Mouse (Mus musculus): ENCODE measurements around the gene Fnbp4. TPM values are rescaled to one million over a fixed set of nuclear protein-coding genes. Genes with fewer than 3 reads are reported as not detected.

The Fnbp4 gene
- polyA plus RNA-seq (2012; ENCODE audit: insufficient read depth, insufficient read length, missing spikeins): 8.2 and 14.7 TPM in 2 replicates

DNA sequence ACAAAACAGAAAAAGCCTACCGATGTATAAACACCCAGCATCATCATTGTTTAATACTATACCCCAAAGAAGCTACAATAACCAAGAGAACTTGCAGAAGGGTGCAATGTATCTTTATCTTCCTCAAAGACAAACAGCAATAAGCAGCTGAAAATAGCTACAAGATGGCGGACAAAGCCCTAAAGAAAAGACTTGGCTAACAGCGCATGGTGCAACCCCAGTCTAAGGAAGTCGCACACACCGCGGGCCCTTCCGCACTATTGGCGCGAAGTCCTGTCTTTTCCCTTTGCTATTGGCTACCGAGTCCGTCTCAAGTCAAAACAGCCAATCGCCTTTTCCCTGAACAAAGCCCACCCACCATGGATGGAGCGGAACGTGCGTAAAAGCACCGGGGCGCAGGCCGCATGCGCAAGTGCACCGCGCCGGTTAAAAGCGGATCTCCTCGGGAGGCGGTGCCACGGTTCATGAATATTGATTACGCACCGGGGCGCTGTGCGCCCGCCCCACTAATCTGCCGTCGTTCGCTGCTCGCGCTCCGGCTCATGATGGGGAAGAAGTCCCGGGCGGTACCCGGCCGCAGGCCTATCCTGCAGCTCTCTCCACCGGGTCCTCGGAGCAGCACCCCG, at the start of gene Fnbp4:
Gene Fnbp4, plus strand, starts transcription at position 318 of the 626 bp plus-strand sequence.
- Histone ChIP-seq H3K4me1 (ENCODE audit: control insufficient read depth, insufficient read depth, insufficient read length, low read length) (peaks cover 10% of the 10 kb centered on the region; the same call in 1 of the 2 replicates), H3K27ac (replicated peaks; ENCODE audit: low read depth, low read length) (peak within 1 kb of the TSS; percentile 48), H3K4me3 (ENCODE audit: insufficient read depth, low read depth, low read length) (peak within 1 kb of the TSS; percentile 85)

DNA sequence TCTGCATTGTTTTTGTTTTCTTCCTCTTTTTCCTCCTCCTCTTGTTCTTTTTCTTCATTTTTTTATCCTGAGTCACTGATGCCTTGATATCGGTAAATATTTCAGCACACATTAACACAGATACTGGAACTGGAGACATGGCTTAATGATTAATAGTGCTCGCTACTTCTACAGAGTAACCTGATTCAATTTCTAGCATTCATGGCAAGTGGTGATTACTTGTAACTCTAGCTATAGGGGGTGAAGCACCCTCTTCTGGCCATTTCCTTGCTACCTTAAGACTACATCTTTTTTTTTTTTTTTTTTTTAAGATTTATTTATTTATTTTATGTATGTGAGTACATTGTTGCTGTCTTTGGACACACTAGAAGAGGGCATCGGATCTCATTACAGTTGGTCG, 44.2 kb upstream of the Fnbp4 start:
- H3K27ac ChIP-seq (replicated peaks; ENCODE audit: low read depth, low read length): no peak overlapping the region
- H3K4me1 ChIP-seq (ENCODE audit: control insufficient read depth, insufficient read depth, insufficient read length, low read length): no peaks in the 10 kb centered on the region
- H3K4me3 ChIP-seq (ENCODE audit: insufficient read depth, low read depth, low read length): no peak overlapping the region

DNA sequence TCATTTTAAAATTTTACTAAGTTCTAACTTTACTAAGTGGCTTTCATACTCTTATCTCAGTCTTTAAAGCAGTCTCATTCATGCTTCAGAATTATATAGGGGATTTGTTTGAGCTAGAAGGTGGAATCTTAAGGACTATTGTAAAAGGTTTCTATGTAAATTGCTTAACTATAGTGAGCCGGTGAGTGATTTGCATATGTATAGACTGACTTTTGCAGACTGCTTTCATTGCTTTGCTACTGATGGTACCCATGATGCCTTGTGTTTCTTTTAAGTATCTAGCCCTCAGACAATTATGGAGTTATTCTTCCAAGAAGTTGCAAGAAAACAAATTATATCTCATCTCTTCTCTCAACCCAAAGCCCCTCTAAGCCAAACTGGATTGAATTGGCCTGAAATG, 36.6 kb upstream of the Fnbp4 start:
- Histone ChIP-seq H3K4me1 (ENCODE audit: control insufficient read depth, insufficient read depth, insufficient read length, low read length) (no peaks in the 10 kb centered on the region), H3K4me3 (ENCODE audit: insufficient read depth, low read depth, low read length) (no peak overlapping the region), H3K27ac (replicated peaks; ENCODE audit: low read depth, low read length) (no peak overlapping the region)

DNA sequence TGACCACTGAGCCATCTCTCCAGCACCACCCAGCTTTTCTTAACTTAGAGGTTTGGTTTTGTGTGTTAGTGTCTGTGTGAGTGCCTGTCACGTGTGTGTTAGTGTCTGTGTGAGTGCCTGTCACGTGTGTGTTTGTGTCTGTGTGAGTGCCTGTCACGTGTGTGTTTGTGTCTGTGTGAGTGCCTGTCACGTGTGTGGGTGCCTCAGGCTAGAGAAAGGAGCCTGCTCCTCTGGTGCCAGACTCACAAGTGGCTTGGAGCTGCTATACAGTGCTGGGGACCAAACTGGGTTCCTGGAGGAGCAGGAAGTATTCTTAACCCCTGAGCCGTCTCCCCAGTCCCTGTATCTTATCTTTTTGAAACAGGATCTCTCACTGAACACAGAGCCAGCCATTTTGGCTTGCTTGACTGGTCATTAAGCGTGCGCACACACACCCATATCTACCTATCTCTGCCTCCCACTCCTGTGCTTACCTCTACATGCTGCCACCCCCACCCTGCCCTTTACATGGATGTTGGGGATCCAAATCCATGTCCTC, 29.5 kb upstream of the Fnbp4 start:
- no peaks in the 10 kb centered on the region for H3K4me1 ChIP-seq (ENCODE audit: control insufficient read depth, insufficient read depth, insufficient read length, low read length)
- H3K27ac ChIP-seq (replicated peaks; ENCODE audit: low read depth, low read length): no peak overlapping the region
- H3K4me3 ChIP-seq (ENCODE audit: insufficient read depth, low read depth, low read length): no peak overlapping the region

DNA sequence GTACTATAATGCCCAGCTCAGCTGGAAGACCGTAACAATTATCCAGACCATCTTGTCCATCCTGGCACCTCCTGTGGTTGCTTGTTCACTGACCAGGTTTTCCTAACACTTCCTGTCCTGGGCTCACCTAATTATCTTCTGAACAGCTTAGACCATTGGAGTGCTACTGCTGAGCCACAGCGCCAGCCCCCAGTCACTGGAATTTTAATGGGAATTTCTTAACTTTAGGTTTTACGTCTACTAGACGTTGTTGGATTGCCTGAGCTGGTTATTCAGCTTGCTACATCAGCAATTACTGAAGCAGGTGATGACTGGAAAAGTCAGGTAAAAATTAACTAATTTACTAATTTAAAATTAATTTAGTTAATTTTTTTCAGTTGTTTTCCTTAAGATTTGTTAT, 27.8 kb upstream of the Fnbp4 start:
- H3K4me1 ChIP-seq (ENCODE audit: control insufficient read depth, insufficient read depth, insufficient read length, low read length): no peaks in the 10 kb centered on the region
- no peak overlapping the region for H3K4me3 ChIP-seq (ENCODE audit: insufficient read depth, low read depth, low read length)
- no peak overlapping the region for H3K27ac ChIP-seq (replicated peaks; ENCODE audit: low read depth, low read length)

DNA sequence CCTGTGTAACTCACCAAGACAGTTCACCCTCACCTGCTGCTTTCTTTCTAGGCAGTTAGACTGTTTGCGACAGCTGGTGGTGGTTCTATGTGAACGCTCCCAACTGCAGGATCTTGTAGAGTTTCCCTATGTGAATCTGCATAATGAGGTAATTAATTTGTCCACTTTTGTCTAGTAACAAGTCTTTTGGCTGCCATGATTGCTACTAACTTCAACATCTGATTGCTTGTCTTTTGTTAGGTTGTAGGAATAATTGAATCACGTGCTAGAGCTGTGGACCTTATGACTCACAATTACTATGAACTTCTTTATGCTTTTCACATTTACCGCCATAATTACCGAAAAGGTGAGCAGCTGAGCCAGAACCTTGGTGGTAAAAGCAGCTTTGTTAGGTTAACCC, 27.2 kb upstream of the Fnbp4 start:
- Histone ChIP-seq H3K27ac (replicated peaks; ENCODE audit: low read depth, low read length) (no peak overlapping the region), H3K4me1 (ENCODE audit: control insufficient read depth, insufficient read depth, insufficient read length, low read length) (no peaks in the 10 kb centered on the region), H3K4me3 (ENCODE audit: insufficient read depth, low read depth, low read length) (no peak overlapping the region)

DNA sequence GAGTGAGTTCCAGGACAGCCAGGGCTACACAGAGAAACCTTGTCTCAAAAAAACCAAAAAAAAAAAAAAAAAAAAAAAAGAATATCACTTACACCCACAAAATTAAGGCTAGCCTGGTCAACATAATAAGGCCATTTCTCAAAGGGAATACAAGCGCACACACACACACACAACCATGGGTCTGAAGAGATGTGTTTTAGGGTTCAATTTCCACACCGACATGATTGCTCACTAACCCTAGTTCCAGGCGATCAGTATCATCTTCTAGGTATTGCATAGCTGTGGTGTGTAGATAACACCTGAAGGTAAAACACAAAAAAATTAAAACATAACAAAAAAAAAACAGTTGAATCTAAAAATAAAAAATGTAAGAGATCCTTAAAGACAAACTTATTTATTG, 18.4 kb upstream of the Fnbp4 start:
- Histone ChIP-seq H3K4me1 (ENCODE audit: control insufficient read depth, insufficient read depth, insufficient read length, low read length) (no peaks in the 10 kb centered on the region), H3K27ac (replicated peaks; ENCODE audit: low read depth, low read length) (no peak overlapping the region), H3K4me3 (ENCODE audit: insufficient read depth, low read depth, low read length) (no peak overlapping the region)

DNA sequence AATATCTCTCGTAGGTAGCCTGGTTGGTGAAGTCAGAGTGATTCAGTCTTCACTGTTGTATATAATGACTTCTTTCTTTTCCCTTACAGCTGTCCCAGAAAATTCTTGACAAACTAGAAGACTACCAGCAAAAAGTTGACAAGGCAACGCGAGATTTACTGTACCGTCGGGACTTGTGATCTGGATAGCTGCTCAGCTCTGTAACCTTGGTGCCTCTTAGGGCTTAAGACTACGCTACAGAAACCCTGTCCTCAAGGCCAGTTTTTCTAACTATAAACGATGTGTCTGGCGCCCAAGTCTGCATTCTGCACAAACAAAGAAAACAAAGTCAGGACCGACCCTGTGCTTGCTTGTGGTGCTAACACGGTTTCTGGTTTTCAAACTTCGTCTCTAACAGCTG, 9.8 kb upstream of the Fnbp4 start:
- Histone ChIP-seq H3K4me3 (ENCODE audit: insufficient read depth, low read depth, low read length) (no peak overlapping the region), H3K4me1 (ENCODE audit: control insufficient read depth, insufficient read depth, insufficient read length, low read length) (no peaks in the 10 kb centered on the region), H3K27ac (replicated peaks; ENCODE audit: low read depth, low read length) (no peak overlapping the region)

DNA sequence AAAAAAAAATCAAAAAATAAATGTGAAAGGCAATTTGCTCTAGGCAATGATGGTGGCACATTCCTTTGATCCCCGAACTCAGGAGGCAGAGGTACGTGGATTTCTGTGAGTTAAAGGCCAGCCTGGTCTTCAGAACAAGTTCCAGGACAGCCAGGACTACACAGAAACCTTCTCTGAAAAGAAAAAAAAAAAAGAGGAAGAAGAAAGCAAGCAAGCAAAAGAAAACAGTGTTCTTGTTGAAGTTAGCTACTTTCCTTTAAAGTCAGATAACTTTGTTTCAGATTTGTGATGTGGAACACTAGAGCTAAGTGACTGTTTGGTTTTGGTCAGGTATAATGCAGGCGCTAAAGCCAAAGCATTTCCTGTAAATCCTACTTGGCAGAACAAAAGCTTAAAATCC, 6.4 kb upstream of the Fnbp4 start:
- H3K4me3 ChIP-seq (ENCODE audit: insufficient read depth, low read depth, low read length): no peak overlapping the region
- no peaks in the 10 kb centered on the region for H3K4me1 ChIP-seq (ENCODE audit: control insufficient read depth, insufficient read depth, insufficient read length, low read length)
- no peak overlapping the region for H3K27ac ChIP-seq (replicated peaks; ENCODE audit: low read depth, low read length)

DNA sequence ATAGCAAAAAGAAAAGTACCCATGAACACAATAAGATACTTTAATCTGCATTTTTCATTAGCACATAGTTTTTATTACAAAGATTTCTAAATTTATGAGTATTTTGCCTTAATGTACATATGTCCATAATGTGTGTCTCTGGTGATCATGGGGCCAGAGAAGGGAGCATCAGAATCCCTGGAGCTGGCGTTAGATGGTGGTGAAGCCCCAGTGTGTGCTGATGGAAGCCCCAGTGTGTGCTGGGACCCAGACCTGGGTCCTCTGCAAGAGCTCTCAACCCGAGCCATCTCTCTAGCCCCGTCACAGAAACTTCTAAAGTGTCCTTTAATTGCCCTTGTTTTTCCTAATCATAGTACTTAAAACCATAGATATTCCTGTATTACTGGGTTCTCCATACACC, 5.8 kb upstream of the Fnbp4 start:
- no peaks in the 10 kb centered on the region for H3K4me1 ChIP-seq (ENCODE audit: control insufficient read depth, insufficient read depth, insufficient read length, low read length)
- no peak overlapping the region for H3K27ac ChIP-seq (replicated peaks; ENCODE audit: low read depth, low read length)

DNA sequence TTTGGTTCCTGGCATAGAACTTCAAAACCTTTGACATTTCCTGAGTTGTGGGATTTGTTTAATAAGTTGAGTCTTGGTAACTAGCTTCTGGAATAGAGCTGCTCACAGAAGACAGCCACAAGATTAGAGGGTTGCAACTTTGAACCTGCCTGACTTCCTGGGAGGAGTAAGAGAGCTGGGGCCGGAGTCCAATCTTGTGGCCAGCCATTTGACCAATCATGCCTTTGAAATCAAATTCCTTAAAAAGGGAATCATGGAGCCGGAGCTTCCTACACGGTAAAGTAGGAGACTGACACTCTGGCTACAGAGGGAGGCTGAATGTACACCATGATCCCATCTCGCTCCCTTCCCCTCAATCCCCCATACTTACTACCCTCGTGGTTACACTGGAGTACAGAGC, 5.2 kb upstream of the Fnbp4 start:
- no peaks in the 10 kb centered on the region for H3K4me1 ChIP-seq (ENCODE audit: control insufficient read depth, insufficient read depth, insufficient read length, low read length)
- H3K27ac ChIP-seq (replicated peaks; ENCODE audit: low read depth, low read length): no peak overlapping the region

More for the DNA sequence above, 5.8 kb upstream of the Fnbp4 start:
- H3K4me3 ChIP-seq (ENCODE audit: insufficient read depth, low read depth, low read length): no peak overlapping the region

DNA sequence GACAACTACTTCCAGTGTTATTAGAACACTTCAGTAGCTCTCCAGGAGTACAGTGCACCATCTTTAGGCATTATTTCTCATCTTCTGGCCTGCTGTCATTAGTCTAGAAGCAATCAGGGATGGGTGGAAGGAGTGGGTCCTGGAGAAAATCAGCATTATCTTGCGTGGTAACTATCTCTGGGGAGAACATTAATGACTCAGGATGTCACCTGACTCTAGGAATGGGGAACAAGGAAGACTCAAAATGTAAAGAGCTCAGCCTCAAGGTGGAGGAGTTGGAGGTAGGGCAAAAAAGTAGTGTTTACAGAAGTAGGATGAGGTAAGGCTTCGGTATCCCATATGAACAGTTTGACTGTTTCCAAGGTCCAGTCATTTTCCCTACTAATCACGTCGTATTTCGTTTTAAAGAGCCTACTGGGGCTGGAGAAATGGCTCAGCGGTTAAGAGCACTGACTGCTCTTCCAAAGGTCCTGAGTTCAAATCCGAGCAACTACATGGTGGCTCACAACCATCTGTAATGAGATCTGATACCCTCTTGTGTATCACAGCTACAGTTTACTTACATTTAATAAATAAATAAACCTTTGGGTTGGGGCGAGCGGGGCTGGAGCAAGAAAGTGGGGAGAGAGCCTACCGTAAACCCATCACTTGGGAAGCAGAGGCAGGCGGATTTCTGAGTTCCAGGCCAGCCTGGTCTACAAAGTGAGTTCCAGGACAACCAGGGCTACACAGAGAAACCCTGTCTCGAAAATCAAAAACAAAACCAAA, 701 bp upstream of the Fnbp4 start:
- peaks cover 6% of the 10 kb centered on the region; the same call in 1 of the 2 replicates for H3K4me1 ChIP-seq (ENCODE audit: control insufficient read depth, insufficient read depth, insufficient read length, low read length)
- peak overlapping the region; percentile 42 for H3K27ac ChIP-seq (replicated peaks; ENCODE audit: low read depth, low read length)
- H3K4me3 ChIP-seq (ENCODE audit: insufficient read depth, low read depth, low read length): peak overlapping the region; percentile 50

More for the DNA sequence above, 5.2 kb upstream of the Fnbp4 start:
- no peak overlapping the region for H3K4me3 ChIP-seq (ENCODE audit: insufficient read depth, low read depth, low read length)

DNA sequence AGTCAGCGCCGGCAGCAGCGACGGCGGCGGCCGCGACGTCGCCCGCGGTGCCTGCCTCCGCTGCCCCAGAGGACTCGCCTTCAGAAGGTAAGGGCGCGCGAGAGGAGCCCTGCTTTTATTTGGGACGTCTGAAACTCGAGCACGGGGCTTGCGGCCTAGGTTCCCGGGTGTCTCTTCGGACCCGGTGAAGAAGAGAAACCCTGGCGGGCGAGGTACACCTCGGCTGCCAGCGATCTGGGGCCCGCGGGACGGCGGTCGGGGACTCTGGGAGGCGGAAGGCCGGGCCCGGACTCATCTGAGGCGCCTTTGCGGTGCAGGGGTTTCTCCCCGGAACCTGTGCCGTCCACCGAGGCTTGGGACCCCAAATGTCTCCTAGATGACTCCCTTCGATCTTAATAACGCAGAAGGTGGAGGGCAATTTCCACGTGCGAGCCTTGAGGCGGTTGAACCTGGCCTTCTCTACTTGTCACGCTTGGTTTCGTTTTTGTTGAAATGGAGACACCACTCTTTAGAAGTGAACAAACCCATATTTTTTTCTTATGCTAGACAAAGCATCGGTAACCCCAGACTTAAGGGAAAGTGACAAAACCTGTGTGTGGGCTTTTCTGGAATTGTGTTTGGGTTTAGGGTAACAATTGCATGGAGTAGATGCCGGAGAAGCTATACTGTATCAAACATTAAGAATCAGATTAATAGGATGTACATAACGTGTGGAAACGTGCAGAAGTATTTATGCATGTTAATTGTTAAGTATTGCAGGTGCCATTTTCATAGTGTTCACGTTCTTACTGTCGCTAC, 769 bp downstream of the Fnbp4 start:
- Histone ChIP-seq H3K4me3 (ENCODE audit: insufficient read depth, low read depth, low read length) (peak overlapping the region; percentile 85), H3K4me1 (ENCODE audit: control insufficient read depth, insufficient read depth, insufficient read length, low read length) (peaks cover 10% of the 10 kb centered on the region; the same call in 1 of the 2 replicates), H3K27ac (replicated peaks; ENCODE audit: low read depth, low read length) (peak overlapping the region; percentile 48)

DNA sequence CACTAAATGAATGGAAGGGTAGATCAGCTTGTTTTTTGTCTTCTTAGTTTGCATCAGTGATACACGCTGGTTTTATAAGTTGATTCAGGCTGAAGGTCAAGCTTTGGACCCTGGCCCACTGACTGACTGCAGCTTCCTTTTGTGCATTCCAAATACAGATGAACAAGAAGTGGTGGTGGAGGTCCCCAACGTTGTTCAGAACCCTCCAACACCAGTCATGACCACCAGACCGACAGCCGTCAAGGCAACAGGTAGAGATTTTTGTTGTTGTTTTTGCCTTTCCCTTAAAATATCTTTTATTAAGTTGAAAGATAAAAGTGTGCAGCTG, 1.3 kb downstream of the Fnbp4 start:
- H3K4me1 ChIP-seq (ENCODE audit: control insufficient read depth, insufficient read depth, insufficient read length, low read length): peaks cover 10% of the 10 kb centered on the region; the same call in 1 of the 2 replicates
- no peak overlapping the region for H3K27ac ChIP-seq (replicated peaks; ENCODE audit: low read depth, low read length)
- H3K4me3 ChIP-seq (ENCODE audit: insufficient read depth, low read depth, low read length): peak overlapping the region; percentile 85

DNA sequence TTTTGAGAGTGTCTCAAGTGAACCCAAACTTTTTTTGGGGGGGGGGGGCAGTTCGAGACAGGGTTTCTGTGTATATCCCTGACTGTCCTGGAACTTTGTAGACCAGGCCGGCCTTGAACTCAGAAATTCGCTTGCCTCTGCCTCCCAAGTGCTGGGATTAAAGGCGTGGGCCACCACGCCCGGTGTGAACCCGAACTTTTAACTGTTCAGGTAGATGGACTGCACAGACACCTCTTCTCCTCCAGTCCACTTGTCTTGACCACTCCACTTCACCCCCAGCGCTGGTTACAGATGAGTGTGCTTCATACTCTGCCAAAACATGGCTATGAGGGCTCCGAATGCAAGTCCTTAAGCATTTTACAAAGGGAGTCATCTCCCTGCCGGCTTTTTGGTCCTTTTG, 2.0 kb downstream of the Fnbp4 start:
- 0 out of 2 replicates have a peak overlapping the region, but pooled peaks have one; percentile 29 for H3K4me3 ChIP-seq (ENCODE audit: insufficient read depth, low read depth, low read length)

More for the DNA sequence above, 2.0 kb downstream of the Fnbp4 start:
- H3K27ac ChIP-seq (replicated peaks; ENCODE audit: low read depth, low read length): no peak overlapping the region
- peaks cover 10% of the 10 kb centered on the region; the same call in 1 of the 2 replicates for H3K4me1 ChIP-seq (ENCODE audit: control insufficient read depth, insufficient read depth, insufficient read length, low read length)
